Mouse (Mus musculus) CH12.LX (cell line): ENCODE results near the gene Dupd1. TPM values are rescaled to one million over a fixed set of nuclear protein-coding genes. Genes with fewer than 3 reads are reported as not detected.

Experiments used
- DNase-seq: peaks from one replicate; pipeline ENCODE4 v3.0.0-alpha.2; 2013; ENCODE audit errors: extremely low read depth
- H3K27ac ChIP-seq: 2 replicates; pipeline ENCODE4 v1.5.1; 2012; ENCODE audit warnings: low read depth, mild to moderate bottlenecking, control low read depth, moderate library complexity; ENCODE audit not compliant: insufficient read depth
- H3K27me3 ChIP-seq: replicated peaks from 2 replicates; pipeline ENCODE3; 2012; ENCODE audit warnings: inconsistent platforms
- H3K36me3 ChIP-seq, 2 experiments: replicated peaks in 1 of 2; 2 replicates each; pipeline versions ENCODE3 to v1.6.1; 2012; ENCODE audit warnings: inconsistent platforms in 1 of 2, low read length in 1 of 2, mild to moderate bottlenecking in 1 of 2, mixed read lengths in 1 of 2, moderate library complexity in 1 of 2; ENCODE audit not compliant: control insufficient read depth in 1 of 2, insufficient read depth in 1 of 2
- H3K4me1 ChIP-seq, 2 experiments: 2 replicates each; pipeline ENCODE4 v1.6.1; 2012; ENCODE audit warnings: inconsistent platforms in 1 of 2, moderate library complexity in 1 of 2; ENCODE audit not compliant: insufficient read depth in 2 of 2, control insufficient read depth in 1 of 2
- H3K4me2 ChIP-seq: 2 replicates; pipeline ENCODE4 v1.6.1; 2012; ENCODE audit warnings: low read depth, mild to moderate bottlenecking, control low read depth; ENCODE audit not compliant: poor library complexity, insufficient read depth, severe bottlenecking
- H3K4me3 ChIP-seq, 3 experiments: fragments of 150-350 bp in 1 of 3; sonication (generic) in 1 of 3; replicated peaks in 1 of 3; 2 replicates each; pipeline versions ENCODE3 to v1.5.1; 2011 to 2012; ENCODE audit warnings: low read depth in 2 of 3, low read length in 2 of 3, mild to moderate bottlenecking in 2 of 3, moderate library complexity in 2 of 3, control low read depth in 1 of 3, improper control_type of control experiment in 1 of 3, inconsistent platforms in 1 of 3, mixed read lengths in 1 of 3; ENCODE audit not compliant: poor library complexity in 1 of 3
- H3K79me2 ChIP-seq: replicated peaks from 2 replicates; pipeline ENCODE4 v1.6.1; 2012; ENCODE audit warnings: mild to moderate bottlenecking, moderate library complexity; ENCODE audit not compliant: control insufficient read depth, poor library complexity, insufficient read depth, severe bottlenecking; ENCODE audit errors: extremely low read depth
- H3K9ac ChIP-seq: 2 replicates; pipeline ENCODE4 v1.6.1; 2012; ENCODE audit warnings: low read depth, mild to moderate bottlenecking, control low read depth, moderate library complexity; ENCODE audit not compliant: insufficient read depth
- H3K9me3 ChIP-seq: replicated peaks from 2 replicates; pipeline ENCODE3; 2012; ENCODE audit warnings: low read length, inconsistent platforms, mixed read lengths
- BHLHE40 ChIP-seq: IDR thresholded peaks from 2 replicates; pipeline ENCODE4 v1.6.1; 2011; ENCODE audit warnings: mild to moderate bottlenecking, low read depth, low read length, improper control_type of control experiment
- CHD2 ChIP-seq: IDR thresholded peaks from 2 replicates; pipeline ENCODE4 v1.6.1; 2011; ENCODE audit warnings: low read length, improper control_type of control experiment
- CTCF ChIP-seq, 2 experiments: IDR thresholded peaks in 1 of 2; conservative IDR thresholded peaks in 1 of 2; 2 replicates each; pipeline ENCODE4 v1.5.1; 2011 to 2012; ENCODE audit warnings: low read depth in 2 of 2, low read length in 2 of 2, improper control_type of control experiment in 1 of 2, inconsistent platforms in 1 of 2, mild to moderate bottlenecking in 1 of 2, moderate library complexity in 1 of 2
- GABPA ChIP-seq: IDR thresholded peaks from 2 replicates; pipeline ENCODE4 v1.6.1; 2012; ENCODE audit warnings: low read depth, low read length, improper control_type of control experiment, inconsistent platforms; ENCODE audit not compliant: insufficient replicate concordance
- HCFC1 ChIP-seq: IDR thresholded peaks from 2 replicates; pipeline ENCODE4 v1.6.1; 2012; ENCODE audit warnings: low read depth, mild to moderate bottlenecking, inconsistent platforms, low read length, improper control_type of control experiment
- IRF4 ChIP-seq: IDR thresholded peaks from 2 replicates; pipeline ENCODE4 v1.6.1; 2014; ENCODE audit warnings: low read depth, mild to moderate bottlenecking, inconsistent platforms, low read length, improper control_type of control experiment
- JUN ChIP-seq: IDR thresholded peaks from 2 replicates; pipeline ENCODE4 v1.6.1; 2011; ENCODE audit warnings: low read depth, mild to moderate bottlenecking, low read length, improper control_type of control experiment, moderate library complexity; ENCODE audit not compliant: insufficient read depth
- JUND ChIP-seq: conservative IDR thresholded peaks from 2 replicates; pipeline ENCODE4 v1.6.1; 2011; ENCODE audit warnings: low read depth, low read length, improper control_type of control experiment
- KAT2A ChIP-seq: IDR thresholded peaks from 2 replicates; pipeline ENCODE4 v1.6.1; 2012; ENCODE audit warnings: low read length, improper control_type of control experiment, inconsistent platforms; ENCODE audit not compliant: insufficient replicate concordance
- MAFK ChIP-seq: IDR thresholded peaks from 2 replicates; pipeline ENCODE4 v1.6.1; 2011; ENCODE audit warnings: low read length, improper control_type of control experiment; ENCODE audit not compliant: insufficient replicate concordance
- MAX ChIP-seq: IDR thresholded peaks from 2 replicates; pipeline ENCODE4 v1.6.1; 2011; ENCODE audit warnings: low read length, improper control_type of control experiment
- MAZ ChIP-seq: IDR thresholded peaks from 2 replicates; pipeline ENCODE4 v1.6.1; 2012; ENCODE audit warnings: low read depth, mild to moderate bottlenecking, inconsistent platforms, low read length, improper control_type of control experiment, moderate library complexity
- MEF2A ChIP-seq: IDR thresholded peaks from 2 replicates; pipeline ENCODE4 v1.6.1; 2014; ENCODE audit warnings: low read depth, mild to moderate bottlenecking, inconsistent platforms, low read length, improper control_type of control experiment, borderline replicate concordance
- PAX5 ChIP-seq: IDR thresholded peaks from 2 replicates; pipeline ENCODE4 v1.6.1; 2012; ENCODE audit warnings: low read length, inconsistent platforms, mixed read lengths
- POLR2A ChIP-seq: IDR thresholded peaks from 2 replicates; pipeline ENCODE4 v1.6.1; 2011; ENCODE audit warnings: low read depth, mild to moderate bottlenecking, improper control_type of control experiment, low read length
- POLR2AphosphoS2 ChIP-seq: IDR thresholded peaks from 2 replicates; pipeline ENCODE4 v1.6.1; 2011; ENCODE audit warnings: low read depth, low read length, improper control_type of control experiment
- RCOR1 ChIP-seq: conservative IDR thresholded peaks from 2 replicates; pipeline ENCODE4 v1.6.1; 2012; ENCODE audit warnings: low read depth, mild to moderate bottlenecking, inconsistent platforms, low read length, improper control_type of control experiment
- SIN3A ChIP-seq: IDR thresholded peaks from 2 replicates; pipeline ENCODE4 v1.6.1; 2012; ENCODE audit warnings: low read length, improper control_type of control experiment, inconsistent platforms
- SMC3 ChIP-seq: IDR thresholded peaks from 2 replicates; pipeline ENCODE4 v1.6.1; 2011; ENCODE audit warnings: low read depth, low read length, improper control_type of control experiment
- TCF12 ChIP-seq: IDR thresholded peaks from 2 replicates; pipeline ENCODE4 v1.6.1; 2014; ENCODE audit warnings: low read depth, mild to moderate bottlenecking, inconsistent platforms, low read length, improper control_type of control experiment
- ZC3H11A ChIP-seq: IDR thresholded peaks from 2 replicates; pipeline ENCODE4 v1.6.1; 2012; ENCODE audit warnings: low read depth, mild to moderate bottlenecking, inconsistent platforms, low read length, improper control_type of control experiment
- ZMIZ1 ChIP-seq: IDR thresholded peaks from 2 replicates; pipeline ENCODE4 v1.6.1; 2012; ENCODE audit warnings: low read depth, mild to moderate bottlenecking, inconsistent platforms, low read length, improper control_type of control experiment
- ZNF384 ChIP-seq: IDR thresholded peaks from 2 replicates; pipeline ENCODE4 v1.6.1; 2012; ENCODE audit warnings: low read depth, low read length, improper control_type of control experiment, inconsistent platforms
- dilution Hi-C: fragments of 300-500 bp; cut with MboI; formaldehyde crosslinking; loops from 2 replicates; pipeline ENCODE4 v1.14.3; 2020; ENCODE audit warnings: low sequenced_read_pairs; ENCODE audit not compliant: extremely low pct_unique_long_range_greater_than_20kb, extremely low pct_ligation_motif_present
- in situ Hi-C: fragments of 300-500 bp; cut with MboI; formaldehyde crosslinking; loops from 3 replicates; pipeline ENCODE4 v1.14.3; 2019; ENCODE audit warnings: low sequenced_read_pairs, low pct_ligation_motif_present, low pct_unique_long_range_greater_than_20kb, mixed read lengths
- polyA plus RNA-seq: library from polyadenylated mRNA; unstranded; fragments of >175 nt; gene quantifications from 2 replicates; pipeline ENCODE4 v1.2.1, GENCODE M21; 2012; ENCODE audit warnings: low read depth; ENCODE audit not compliant: insufficient read length
- total RNA-seq, 2 experiments: library from RNA; depleted of rRNA; stranded (reverse); fragments of 300-350 nt in 1 of 2; fragments of >200 nt in 1 of 2; gene quantifications; 2 replicates each; pipeline ENCODE4 v1.2.3; 2012 to 2014

The Dupd1 gene
- total and polyA plus RNA-seq, 3 experiments: not detected

- H3K27me3 ChIP-seq: no peaks in the 10 kb centered on the region
- no peak for DNase-seq
- H3K36me3 ChIP-seq: no peaks in the 10 kb centered on the region
- H3K9me3 ChIP-seq: no peaks in the 10 kb centered on the region
- no peak overlapping the region for H3K9ac ChIP-seq
- dilution Hi-C loops: no loop called here
- no peak overlapping the region for H3K27ac ChIP-seq
- H3K79me2 ChIP-seq: no peaks in the 10 kb centered on the region
- in situ Hi-C loops: no loop called here
- H3K4me3 ChIP-seq: no peak overlapping the region
- H3K4me1 ChIP-seq: peaks cover 0 to under 1% of the 10 kb centered on the region in 2 experiments; a peak in 1 of 4 replicates
- H3K4me2 ChIP-seq: no peak overlapping the region
- TF ChIP-seq ZNF384 (no peak), MAX (no peak), JUN (no peak), SMC3 (no peak), CTCF (conservative IDR thresholded peaks at IDR 0.05 in 1 of 2, IDR thresholded peaks at IDR 0.05 in 1 of 2; ENCODE audit: low read depth in 2 of 2, low read length in 2 of 2) (no peak), POLR2AphosphoS2 (no peak), SIN3A (no peak), JUND (no peak), RCOR1 (no peak), PAX5 (no peak), GABPA (no peak), IRF4 (no peak), HCFC1 (no peak), MAFK (no peak)
Observed at GRCm38 (mm10) chr14:21719646-21720383, 5.4 kb upstream of the Dupd1 start.

- no peaks in the 10 kb centered on the region for H3K9me3 ChIP-seq
- no peak overlapping the region for H3K9ac ChIP-seq
- in situ Hi-C loops: no loop called here
- peaks cover 0 to 14% of the 10 kb centered on the region in 2 experiments; a peak in 2 of 4 replicates for H3K4me1 ChIP-seq
- H3K27me3 ChIP-seq: no peaks in the 10 kb centered on the region
- dilution Hi-C loops: no loop called here
- H3K36me3 ChIP-seq: no peaks in the 10 kb centered on the region
- TF ChIP-seq KAT2A: no peak
- TF ChIP-seq MAZ: no peak
- TF ChIP-seq MEF2A: no peak
- no peak for TF ChIP-seq CHD2
- no peak for TF ChIP-seq ZC3H11A
- no peak for TF ChIP-seq POLR2AphosphoS2
- no peak for TF ChIP-seq ZMIZ1
- TF ChIP-seq BHLHE40: no peak
- no peak for TF ChIP-seq POLR2A
- TF ChIP-seq TCF12: no peak
- no peak for DNase-seq
- no peak overlapping the region for H3K4me2 ChIP-seq
- H3K4me3 ChIP-seq: no peak overlapping the region
- no peak overlapping the region for H3K27ac ChIP-seq
- no peaks in the 10 kb centered on the region for H3K79me2 ChIP-seq
Observed at GRCm38 (mm10) chr14:21711231-21711630, 3.1 kb downstream of the Dupd1 start.
